Mouse (Mus musculus) CH12.LX (cell line): ENCODE results near the gene Ski.

Experiments used
- CTCF ChIP-seq, 2 experiments: IDR thresholded peaks in 1 of 2; conservative IDR thresholded peaks in 1 of 2; 2 replicates each; pipeline ENCODE4 v1.5.1; 2011 to 2012; ENCODE audit warnings: low read depth in 2 of 2, low read length in 2 of 2, improper control_type of control experiment in 1 of 2, inconsistent platforms in 1 of 2, mild to moderate bottlenecking in 1 of 2, moderate library complexity in 1 of 2
- HCFC1 ChIP-seq: IDR thresholded peaks from 2 replicates; pipeline ENCODE4 v1.6.1; 2012; ENCODE audit warnings: low read depth, mild to moderate bottlenecking, inconsistent platforms, low read length, improper control_type of control experiment
- POLR2A ChIP-seq: IDR thresholded peaks from 2 replicates; pipeline ENCODE4 v1.6.1; 2011; ENCODE audit warnings: low read depth, mild to moderate bottlenecking, improper control_type of control experiment, low read length
- RAD21 ChIP-seq: IDR thresholded peaks from 2 replicates; pipeline ENCODE4 v1.6.1; 2011; ENCODE audit warnings: low read depth, mild to moderate bottlenecking, low read length, improper control_type of control experiment, moderate library complexity
- ZC3H11A ChIP-seq: IDR thresholded peaks from 2 replicates; pipeline ENCODE4 v1.6.1; 2012; ENCODE audit warnings: low read depth, mild to moderate bottlenecking, inconsistent platforms, low read length, improper control_type of control experiment
- ZMIZ1 ChIP-seq: IDR thresholded peaks from 2 replicates; pipeline ENCODE4 v1.6.1; 2012; ENCODE audit warnings: low read depth, mild to moderate bottlenecking, inconsistent platforms, low read length, improper control_type of control experiment

GRCm38 (mm10) chr4:155168835-155169252 is 53.5 kb downstream of the Ski start:
- TF ChIP-seq CTCF (conservative IDR thresholded peaks at IDR 0.05 in 1 of 2, IDR thresholded peaks at IDR 0.05 in 1 of 2; ENCODE audit: low read depth in 2 of 2, low read length in 2 of 2) (no peak), ZMIZ1 (no peak), ZC3H11A (no peak), RAD21 (no peak), HCFC1 (no peak), POLR2A (no peak)
